Mouse (Mus musculus) lung, postnatal 0 days (tissue): ENCODE results near the gene Lyg2. TPM values are rescaled to one million over a fixed set of nuclear protein-coding genes. Genes with fewer than 3 reads are reported as not detected.
A peak's percentile ranks its signal among the peaks of the same experiment; 100 is the strongest.

ENCODE experiments used
- ATAC-seq: fragments of 200-750 bp; cut with Nextera tagmentation; 2 replicates; pipeline ENCODE4 v1.8.0; 2017; ENCODE audit warnings: moderate library complexity
- DNase-seq: peaks from one replicate; pipeline ENCODE4 v3.0.0-alpha.2; 2016; ENCODE audit warnings: low spot score
- H3K27ac ChIP-seq: fragments of 300-500 bp; sonication (generic); 2 replicates; pipeline ENCODE4 v1.5.1; 2014; ENCODE audit warnings: antibody characterized with exemption, mild to moderate bottlenecking, low read length, mixed read lengths
- H3K27me3 ChIP-seq: fragments of 300-500 bp; sonication (generic); replicated peaks from 2 replicates; pipeline ENCODE4 v1.6.1; 2014; ENCODE audit warnings: low read length, mixed read lengths; ENCODE audit not compliant: insufficient read depth
- H3K36me3 ChIP-seq: fragments of 300-500 bp; sonication (generic); 2 replicates; pipeline ENCODE4 v1.6.1; 2014; ENCODE audit warnings: low read length, mixed read lengths; ENCODE audit not compliant: insufficient read depth
- H3K4me1 ChIP-seq: fragments of 300-500 bp; sonication (generic); 2 replicates; pipeline ENCODE4 v1.6.1; 2014; ENCODE audit warnings: antibody characterized with exemption, low read depth, low read length, mixed read lengths; ENCODE audit not compliant: insufficient read depth
- H3K4me2 ChIP-seq: fragments of 300-500 bp; sonication (generic); replicated peaks from 2 replicates; pipeline ENCODE4 v1.6.1; 2014; ENCODE audit warnings: low read depth, mild to moderate bottlenecking, low read length, moderate library complexity, mixed read lengths
- H3K4me3 ChIP-seq: fragments of 300-500 bp; sonication (generic); 2 replicates; pipeline ENCODE4 v1.5.1; 2014; ENCODE audit warnings: low read depth, low read length
- H3K9ac ChIP-seq: fragments of 300-500 bp; sonication (generic); replicated peaks from 2 replicates; pipeline ENCODE4 v1.6.1; 2014; ENCODE audit warnings: low read depth, mild to moderate bottlenecking
- H3K9me3 ChIP-seq: fragments of 300-500 bp; sonication (generic); 2 replicates; pipeline ENCODE4 v1.6.1; 2016; ENCODE audit warnings: low read length, mixed read lengths
- CTCF ChIP-seq: IDR thresholded peaks from 2 replicates; pipeline ENCODE4 v1.5.1; 2016; ENCODE audit warnings: antibody characterized with exemption, mild to moderate bottlenecking
- EP300 ChIP-seq: IDR thresholded peaks from 2 replicates; pipeline ENCODE4 v1.6.1; 2016; ENCODE audit warnings: antibody characterized with exemption, mild to moderate bottlenecking, control low read depth
- WGBS: fragments of 180-500 bp; shearing (Covaris S2); extraction: QIAGEN DNeasy Blood & Tissue Kit; methylation state at CpG from one replicate; pipeline ENCODE4 v1.1.7; 2014; 5-methylcytosine and 5-hydroxymethylcytosine counted together
- polyA plus RNA-seq: library from polyadenylated mRNA; unstranded; fragments of >200 nt; fragmentation: Nextera tagmentation; extraction: Ambion mirVana; gene quantifications from 2 replicates; pipeline ENCODE4 v1.2.1, GENCODE M21; 2015

The Lyg2 gene
- polyA plus RNA-seq, 1 experiment from 2014 or later, result not detected

DNA sequence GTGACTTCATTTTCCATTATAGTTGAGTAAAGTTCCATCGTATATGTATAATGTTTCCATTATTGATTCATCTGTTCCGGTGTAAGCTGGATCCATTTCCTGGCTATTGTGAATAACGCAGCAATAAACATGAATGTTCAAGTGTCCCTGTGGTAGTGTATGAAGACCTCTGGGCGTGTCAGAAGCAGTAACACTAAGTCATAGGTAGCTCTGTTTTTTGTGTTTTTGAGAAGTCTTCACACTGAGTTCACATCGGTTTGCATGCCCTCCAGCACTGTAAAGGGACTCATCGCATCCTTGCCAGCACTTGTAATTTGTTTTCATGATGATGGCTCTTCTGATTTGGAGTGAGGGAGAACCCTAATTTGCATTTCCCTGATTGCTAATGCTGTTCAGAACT, 50.0 kb downstream of the Lyg2 start, which contains the start of gene Tsga10:
Gene Tsga10 (minus strand): TSS at position 144 of the 400 bp plus-strand sequence.
- Histone ChIP-seq H3K4me1 (no peaks in the 10 kb centered on the region), H3K9ac (peak within 1 kb of the TSS; percentile 12; the same call in 1 of the 2 replicates), H3K36me3 (no peaks in the 10 kb centered on the region), H3K4me3 (peak within 1 kb of the TSS; percentile 53), H3K27me3 (no peaks in the 10 kb centered on the region; the same call in 1 of the 2 replicates), H3K27ac (peak within 1 kb of the TSS; percentile 69), H3K9me3 (no peaks in the 10 kb centered on the region), H3K4me2 (peak within 1 kb of the TSS; percentile 57)
- DNase-seq (no peak), ATAC-seq (no peak)
- no peak for TF ChIP-seq EP300
- TF ChIP-seq CTCF, result no peak
- 74% methylated on average over 6 of the region's 6 CpGs for WGBS

DNA sequence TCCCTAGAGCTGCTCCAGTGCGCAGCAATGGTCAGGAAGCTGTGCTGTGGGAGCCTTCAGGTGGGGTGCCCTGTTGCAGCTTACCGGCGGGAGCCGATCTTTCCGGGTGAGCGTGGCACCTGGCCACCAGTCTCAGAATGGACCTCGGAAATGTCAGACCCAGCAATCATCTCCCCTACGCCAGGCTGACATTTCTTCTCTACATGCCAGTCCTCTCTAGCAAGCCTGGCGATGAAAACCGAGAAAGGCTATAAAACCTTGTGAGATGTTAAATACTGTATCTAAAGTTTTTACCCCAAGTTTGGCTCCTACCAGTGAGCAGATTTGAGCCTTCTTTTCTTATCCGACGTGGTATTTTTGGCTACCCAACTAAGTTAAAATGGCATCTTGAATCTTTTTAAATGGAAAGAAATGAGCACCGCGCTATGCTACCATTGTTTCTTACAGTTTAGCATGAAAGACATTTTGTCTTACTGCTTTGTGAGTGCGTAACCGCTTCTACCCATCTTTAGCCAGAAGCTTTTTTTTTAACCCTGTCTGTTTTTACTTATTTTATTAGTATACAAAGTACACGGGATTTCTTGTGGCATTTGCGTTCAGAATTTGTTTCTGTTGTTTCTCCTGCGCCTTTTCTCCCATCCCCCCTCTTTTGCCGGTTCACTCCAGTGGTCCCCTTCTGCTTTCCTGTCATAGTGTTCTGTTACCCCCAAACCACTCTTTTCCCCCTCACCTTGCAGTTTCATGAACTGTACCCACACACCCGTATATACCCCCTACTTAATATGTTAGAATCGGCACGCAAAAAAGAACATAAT, 50.7 kb downstream of the Lyg2 start:
- Histone ChIP-seq H3K9me3 (no peaks in the 10 kb centered on the region), H3K27me3 (no peaks in the 10 kb centered on the region; the same call in 1 of the 2 replicates), H3K9ac (peak overlapping the region; percentile 12; the same call in 1 of the 2 replicates), H3K4me3 (peak overlapping the region; percentile 53), H3K36me3 (no peaks in the 10 kb centered on the region), H3K4me2 (peak overlapping the region; percentile 57), H3K27ac (peak overlapping the region; percentile 69), H3K4me1 (no peaks in the 10 kb centered on the region)
- 7% methylated on average over 23 of the region's 23 CpGs for WGBS
- no peak for TF ChIP-seq EP300
- TF ChIP-seq CTCF, result no peak
- peak; percentile 20 for DNase-seq
- no peak for ATAC-seq

DNA sequence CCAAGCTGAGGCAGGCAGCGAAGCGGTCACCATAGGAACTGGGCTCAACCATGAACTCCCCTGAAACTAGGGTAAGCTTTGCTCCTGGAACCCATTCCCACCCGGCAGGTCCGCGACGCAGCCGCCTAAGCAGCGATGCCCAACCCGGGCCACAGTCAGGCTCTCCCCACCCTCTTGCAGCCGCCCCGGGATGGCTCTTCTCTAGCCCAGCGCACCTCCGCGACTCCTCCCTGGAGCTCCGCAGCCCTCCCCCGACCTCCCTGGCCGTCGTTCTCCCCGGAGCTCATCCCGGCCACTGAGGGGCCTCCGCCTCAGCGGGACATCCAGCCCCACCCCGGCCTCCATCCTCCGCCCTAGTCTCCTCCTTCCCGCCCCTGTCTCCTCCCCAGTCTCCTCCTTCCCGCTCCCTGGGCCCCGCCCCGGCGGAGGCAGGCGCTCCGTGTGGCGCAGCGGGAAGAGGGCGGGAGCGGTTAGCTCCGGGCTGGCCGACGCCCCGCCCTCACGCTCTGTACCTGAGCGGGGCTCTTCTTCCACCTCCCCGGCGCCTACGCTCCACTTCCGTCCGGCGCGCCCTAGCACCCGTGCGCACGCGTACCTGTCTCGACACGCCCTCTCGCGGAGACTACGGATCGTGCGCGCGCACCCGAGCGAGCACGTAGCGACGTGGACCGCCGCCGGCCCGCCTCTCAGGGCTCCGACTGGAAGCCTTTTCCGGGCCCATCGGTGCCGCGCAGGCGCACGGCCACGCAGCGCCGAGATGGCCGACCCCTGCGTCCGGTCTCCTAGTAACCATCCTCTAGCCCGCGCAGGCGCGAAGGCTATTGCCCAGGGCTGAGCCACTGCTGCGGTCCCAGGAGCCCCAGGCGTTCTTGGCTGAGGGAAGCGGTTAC, 51.5 kb downstream of the Lyg2 start:
- peak; percentile 96 for ATAC-seq
- 2% methylated on average over 75 of the region's 90 CpGs for WGBS

More for the DNA sequence above, 51.5 kb downstream of the Lyg2 start:
- peak overlapping the region; percentile 20; the same call in 1 of the 2 replicates for H3K9ac ChIP-seq
- TF ChIP-seq EP300 (no peak), CTCF (peak; percentile 60)
- H3K4me1 ChIP-seq, result no peaks in the 10 kb centered on the region
- H3K4me3 ChIP-seq, result peak overlapping the region; percentile 53
- no peaks in the 10 kb centered on the region; the same call in 1 of the 2 replicates for H3K27me3 ChIP-seq
- H3K4me2 ChIP-seq, result peak overlapping the region; percentile 73
- H3K9me3 ChIP-seq, result no peaks in the 10 kb centered on the region
- H3K36me3 ChIP-seq, result no peaks in the 10 kb centered on the region
- DNase-seq, result peak; percentile 99
- H3K27ac ChIP-seq, result peak overlapping the region; percentile 69

Other genes starting within 250 kb of the Lyg2 start
- gene 2010300C02Rik, start 196.4 kb downstream of the Lyg2 start, polyA plus RNA-seq, result 9.2 TPM in 2 replicates
- gene Tsga10, start 50.1 kb downstream of the Lyg2 start, polyA plus RNA-seq, result 5.0 and 7.7 TPM in 2 replicates
- gene Lipt1, start 44.8 kb downstream of the Lyg2 start, polyA plus RNA-seq, result 5.0 and 6.6 TPM in 2 replicates
- 21.6 and 26.1 TPM in 2 replicates for gene Mitd1, start 26.1 kb downstream of the Lyg2 start, polyA plus RNA-seq
- 165 and 174 TPM in 2 replicates for gene Mrpl30, start 26.0 kb downstream of the Lyg2 start, polyA plus RNA-seq
- gene Lyg1, start 41.3 kb upstream of the Lyg2 start, polyA plus RNA-seq, result not detected in 2 replicates
- gene Txndc9, start 81.4 kb upstream of the Lyg2 start, polyA plus RNA-seq, result 93.3 and 101 TPM in 2 replicates
- 16.0 and 18.6 TPM in 2 replicates for gene Eif5b, start 81.5 kb upstream of the Lyg2 start, polyA plus RNA-seq
- 8.6 and 10.6 TPM in 2 replicates for gene Rev1, start 213.3 kb upstream of the Lyg2 start, polyA plus RNA-seq